Mouse (Mus musculus) heart, postnatal 14 days (tissue): ENCODE results near the gene Slc16a4. TPM values are rescaled to one million over a fixed set of nuclear protein-coding genes. Genes with fewer than 3 reads are reported as not detected.
A peak's percentile ranks its signal among the peaks of the same experiment; 100 is the strongest.
"Not testable (repeated sequence)": the region's sequence is repeated elsewhere in the genome, so short reads cannot be mapped to it uniquely, and the experiment has no call there.

ENCODE experiments used
- DNase-seq, 2 experiments: peaks; one replicate each; pipeline ENCODE4 v3.0.0; 2021 to 2022
- intact Hi-C: fragments of 180-260 bp; cut with DNase I; formaldehyde crosslinking; loops from one replicate; pipeline ENCODE4 v1.15.1; 2025
- total RNA-seq, 2 experiments: library from RNA; stranded (reverse); gene quantifications; 2 replicates each; pipeline ENCODE4 v1.2.3; 2021

Gene Slc16a4
- total RNA-seq, 2 experiments from 2014 or later, result 0.37 to 0.60 TPM

DNA sequence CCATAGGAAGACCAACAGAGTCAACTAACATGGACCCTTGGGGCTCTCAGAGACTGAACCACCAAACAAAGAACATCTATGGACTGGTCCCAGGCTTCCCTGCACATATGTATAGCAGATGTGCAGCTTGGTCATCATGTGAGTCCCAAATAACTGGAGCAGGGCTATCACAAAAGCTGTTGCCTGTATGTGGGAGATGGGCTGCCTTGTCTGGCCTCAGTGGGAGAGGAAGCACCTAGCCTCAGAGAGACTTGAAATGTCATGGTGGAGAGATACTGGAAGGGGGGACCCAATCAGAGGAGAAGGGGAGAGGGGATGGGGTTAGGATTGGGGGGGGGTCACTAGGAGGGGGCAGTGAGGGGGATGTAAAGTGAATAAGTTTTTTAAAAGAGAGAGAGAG lies 3.7 kb upstream of the Slc16a4 start:
- intact Hi-C loops, result no loop called here
- no peak for DNase-seq

DNA sequence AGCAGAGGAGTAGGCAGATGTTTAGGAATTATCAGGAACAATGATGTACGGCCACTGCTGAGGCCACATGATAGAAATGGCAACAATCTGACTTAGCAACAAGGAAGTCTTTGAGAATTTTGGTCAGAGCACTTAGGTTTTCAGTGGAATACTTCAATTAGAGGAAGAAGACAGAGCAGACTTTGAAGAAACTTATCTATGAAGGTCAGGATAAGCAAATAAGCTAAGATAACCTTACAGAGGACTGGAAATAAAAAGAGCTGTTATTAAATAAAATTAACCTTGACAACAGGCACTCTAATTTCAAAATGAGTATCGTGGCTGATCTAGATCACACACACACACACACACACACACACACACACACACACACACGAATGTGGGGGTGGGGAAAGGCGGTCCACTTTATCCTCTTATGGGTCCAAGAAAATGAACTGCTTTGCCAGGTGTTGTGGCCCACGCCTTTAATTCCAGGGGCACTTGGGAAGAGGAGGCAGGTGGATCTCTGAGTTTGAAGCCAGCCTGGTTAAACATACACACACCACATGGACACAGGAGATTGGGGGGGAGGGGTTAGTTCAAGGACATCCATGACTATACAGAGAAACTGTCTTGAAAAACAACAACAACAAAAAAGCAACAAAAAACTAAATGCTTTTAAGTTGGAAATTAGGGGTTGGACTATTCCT lies 4.8 kb downstream of the Slc16a4 start:
- DNase-seq, result no peak
- intact Hi-C loops, result no loop called here

DNA sequence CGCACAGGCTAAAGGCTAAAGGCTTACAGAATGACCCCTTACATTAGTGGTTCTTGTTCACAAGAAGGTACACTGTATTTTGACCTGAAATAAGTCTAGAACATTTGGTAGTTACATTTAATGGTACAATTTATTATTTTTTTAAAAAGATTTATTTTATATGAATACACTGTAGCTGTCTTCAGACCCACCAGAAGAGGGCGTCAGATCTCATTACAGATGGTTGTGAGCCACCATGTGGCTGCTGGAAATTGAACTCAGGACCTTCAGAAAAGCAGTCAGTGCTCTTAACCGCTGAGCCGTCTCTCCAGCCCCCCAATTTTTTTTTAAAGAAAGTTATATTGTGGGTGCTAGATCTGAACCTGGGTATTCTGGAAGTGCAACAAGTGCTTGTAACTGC lies 5.9 kb downstream of the Slc16a4 start:
- DNase-seq, intact Hi-C loops: not testable (repeated sequence)

DNA sequence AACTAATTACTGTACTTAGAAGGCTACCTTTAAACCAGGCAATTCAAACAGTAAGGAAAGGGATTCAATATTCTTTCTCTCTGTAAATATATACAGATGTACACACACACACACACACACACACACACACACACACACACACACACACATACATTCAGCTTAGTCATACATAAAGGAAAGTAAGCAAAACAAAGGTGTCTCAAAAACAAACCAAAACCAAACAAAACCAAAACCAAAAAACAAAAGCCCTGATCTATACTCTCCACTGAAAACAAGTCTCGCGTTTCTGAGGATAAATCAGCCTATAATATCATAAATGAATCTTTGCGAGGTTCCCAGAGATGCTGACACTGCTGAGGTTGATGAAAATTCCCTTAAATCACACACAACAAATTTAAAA lies 26.3 kb downstream of the Slc16a4 start:
- no peak for DNase-seq
- intact Hi-C loops, result no loop called here

DNA sequence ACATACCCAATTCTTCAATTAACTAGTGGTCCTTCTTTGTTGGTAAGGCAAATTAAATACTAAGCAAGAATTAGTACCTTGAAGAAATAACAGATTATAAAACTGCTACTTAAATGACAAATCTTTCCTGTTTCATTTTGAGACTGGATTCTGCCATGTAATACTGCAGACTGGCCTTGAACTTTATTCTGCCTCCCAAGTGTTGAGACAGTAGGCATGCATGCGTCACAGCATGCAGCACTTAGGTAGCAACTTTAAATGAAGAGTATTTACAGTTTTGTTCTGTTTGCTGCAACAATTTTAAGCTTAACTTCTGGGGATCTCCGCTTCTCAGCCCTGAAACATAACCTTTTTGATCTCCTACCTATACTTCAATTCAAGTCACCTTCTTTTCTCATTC lies 30.1 kb downstream of the Slc16a4 start:
- DNase-seq, result no peak
- intact Hi-C loops, result no loop called here

DNA sequence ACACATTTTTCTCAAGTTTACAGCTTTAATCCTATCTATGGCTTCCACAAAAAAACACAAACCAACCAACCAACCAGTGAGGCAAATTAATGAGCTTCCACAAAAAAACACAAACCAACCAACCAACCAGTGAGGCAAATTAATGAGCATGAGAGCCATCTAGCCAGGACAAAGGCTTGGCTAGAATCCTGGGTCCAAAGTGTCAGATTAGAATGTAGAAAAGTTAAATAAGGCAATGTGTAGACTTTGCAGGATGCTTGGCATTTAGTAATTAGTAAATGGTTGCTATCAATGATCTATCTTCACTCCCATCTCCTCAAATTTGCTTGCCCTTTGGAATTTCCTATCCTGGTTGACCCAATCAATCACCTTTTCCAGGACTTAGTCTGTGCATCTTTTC lies 30.7 kb downstream of the Slc16a4 start:
- DNase-seq, result no peak
- intact Hi-C loops, result no loop called here

DNA sequence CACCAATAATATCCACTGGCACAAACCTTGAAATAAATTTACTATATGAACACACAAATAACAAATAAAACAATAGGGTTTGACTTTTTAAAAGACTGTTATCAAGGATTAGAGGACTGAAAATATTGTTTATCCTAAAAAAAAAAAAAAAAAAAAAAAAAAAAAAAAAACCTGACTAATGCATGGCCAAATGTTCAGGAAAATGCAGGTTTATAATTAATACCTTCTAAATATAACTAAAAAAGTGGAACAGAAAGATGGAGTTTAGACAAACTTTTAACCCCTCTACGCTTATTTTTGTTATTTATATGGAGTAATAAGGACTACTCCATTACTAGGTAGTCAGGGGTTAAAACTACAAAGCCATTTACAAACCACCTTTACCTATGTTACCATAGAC lies 35.4 kb downstream of the Slc16a4 start:
- no peak for DNase-seq
- intact Hi-C loops, result no loop called here

DNA sequence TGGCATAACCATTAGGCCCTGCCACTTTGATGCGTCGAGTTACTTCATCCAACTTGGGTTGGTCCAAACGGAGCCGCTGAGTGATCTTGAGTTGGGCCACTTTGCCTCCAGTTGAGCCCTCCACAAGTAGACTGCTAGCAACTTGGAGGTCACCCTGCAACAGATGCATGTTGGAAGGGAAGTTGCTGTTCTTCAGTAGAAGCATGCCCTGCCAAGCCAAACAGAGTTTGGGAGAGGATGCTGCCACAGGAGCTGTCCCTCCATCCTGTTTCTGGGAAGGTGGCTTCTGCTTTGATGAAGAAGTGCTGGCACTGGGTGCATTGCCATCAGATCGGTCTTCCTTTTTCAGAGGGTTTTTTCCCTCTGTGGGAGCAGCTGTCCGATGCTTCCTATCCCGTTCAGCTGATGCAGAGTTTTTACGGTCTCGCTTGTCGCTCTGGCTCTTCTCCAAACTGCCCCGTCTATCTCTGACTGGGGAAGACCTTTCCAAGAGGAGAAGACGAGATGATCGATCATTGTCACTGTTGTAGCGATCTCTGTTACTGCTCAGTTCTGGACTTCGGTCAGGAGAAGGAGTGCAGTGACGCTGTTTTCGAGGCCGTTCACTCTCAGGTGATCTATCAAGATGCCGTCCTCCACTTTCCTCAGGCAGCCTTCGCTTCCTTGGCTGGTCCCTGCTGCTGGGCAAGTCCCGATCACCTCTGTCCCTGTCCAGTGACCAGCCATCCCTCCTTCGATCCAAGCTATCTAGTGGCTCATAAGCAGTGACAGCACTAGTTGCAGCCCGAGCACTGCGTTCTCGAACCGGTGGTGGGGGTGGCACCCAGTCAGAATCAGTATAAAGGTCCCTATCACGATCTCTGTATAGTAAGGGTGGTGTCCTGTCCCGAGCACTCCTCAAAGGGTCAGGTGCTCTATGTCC lies 39.7 kb downstream of the Slc16a4 start:
- intact Hi-C loops, result loop anchor here (2.0 to 5.0 kb wide), 2 partner anchors 52 to 93 kb away; partner anchors contain the start of genes Lamtor5 and Prok1
- DNase-seq, result peak; percentile 5

DNA sequence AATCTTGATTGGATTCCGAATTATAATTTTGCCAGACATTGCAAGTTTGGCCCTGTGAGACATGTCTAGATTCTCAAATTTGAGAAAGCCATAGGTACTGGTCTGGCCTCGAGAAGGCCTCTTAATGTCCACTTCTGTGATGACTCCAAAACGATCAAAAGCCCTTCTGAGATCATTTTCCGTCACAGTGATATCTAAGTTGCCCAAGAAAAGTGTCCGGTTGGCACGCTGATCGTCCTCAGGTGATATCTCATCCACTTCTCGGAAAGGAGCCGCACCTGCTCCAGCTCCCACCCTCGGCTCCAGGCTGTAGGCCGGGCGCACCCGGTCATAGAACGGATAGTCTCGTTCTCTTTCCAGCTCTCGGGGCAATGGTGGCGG lies 40.7 kb downstream of the Slc16a4 start:
- DNase-seq, result no peak
- intact Hi-C loops, result loop anchor here (2.0 to 5.0 kb wide), 2 partner anchors 53 to 94 kb away; partner anchors contain the start of genes Lamtor5 and Prok1

DNA sequence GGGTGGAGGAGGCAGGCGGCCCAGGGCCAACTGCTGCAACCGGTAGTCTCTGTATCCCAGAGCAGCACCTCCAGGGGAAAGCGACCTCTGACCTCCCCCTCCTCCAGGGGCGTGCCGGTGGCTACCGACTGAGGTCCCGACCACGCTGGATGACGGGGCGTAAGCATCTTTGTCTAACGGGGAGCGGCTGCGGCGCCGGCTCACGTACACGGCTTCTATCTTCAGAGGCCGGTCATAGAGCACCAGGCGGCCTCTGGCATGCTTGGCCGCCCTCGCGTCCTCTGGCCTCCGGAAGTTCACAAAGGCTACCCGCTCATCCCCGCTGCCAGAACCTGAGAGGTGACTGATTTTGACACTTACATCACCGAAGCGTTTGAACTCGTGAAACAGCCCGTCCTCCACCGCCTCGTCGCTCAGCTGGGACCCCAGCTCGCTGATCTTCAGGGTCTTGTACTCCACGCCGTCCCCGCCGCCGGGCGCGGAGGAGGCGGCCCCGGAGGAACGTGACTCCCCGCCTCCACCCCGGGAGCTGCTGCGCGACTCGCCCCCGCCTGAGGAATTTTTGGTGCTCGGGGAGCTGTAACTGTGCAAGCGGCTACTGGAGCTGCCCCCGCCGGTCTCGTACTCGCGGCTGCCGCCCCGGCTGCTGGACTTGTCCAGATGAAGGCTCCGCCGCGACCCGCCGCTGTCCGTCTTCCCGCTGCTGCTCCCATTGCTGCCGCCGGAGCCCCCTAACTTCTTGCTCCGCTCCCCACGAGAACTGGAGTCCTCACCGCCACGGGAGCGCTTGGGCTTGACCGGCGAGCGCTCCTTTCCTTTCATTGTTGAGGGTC lies 41.3 kb downstream of the Slc16a4 start:
- peak; percentile 56 to 64 for DNase-seq
- intact Hi-C loops, result loop anchor here (5.0 kb wide), 1 partner anchor 95 kb away; the partner anchor contains the start of gene Prok1

DNA sequence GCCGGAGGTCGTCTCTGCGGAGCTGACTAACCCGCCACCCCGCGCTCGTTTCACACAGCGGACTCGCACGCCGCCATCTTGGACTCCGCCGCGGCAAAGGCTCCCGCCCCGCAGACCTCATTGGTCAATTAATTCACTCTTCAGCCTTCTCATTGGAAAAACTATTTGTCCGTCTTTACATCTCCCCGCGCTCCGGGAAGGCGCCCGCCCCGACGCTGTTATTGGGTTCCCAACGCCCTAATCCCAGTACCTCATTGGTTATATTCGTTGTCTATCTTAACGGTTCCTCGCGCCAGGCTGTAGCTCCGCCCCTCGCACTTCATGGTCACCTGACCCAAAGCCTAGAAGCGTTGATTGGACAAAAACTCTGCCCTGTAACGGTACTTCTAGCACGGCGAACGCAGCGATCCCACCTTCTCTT lies 41.9 kb downstream of the Slc16a4 start:
- intact Hi-C loops, result loop anchor here (5.0 kb wide), 1 partner anchor 96 kb away; the partner anchor contains the start of gene Prok1

DNA sequence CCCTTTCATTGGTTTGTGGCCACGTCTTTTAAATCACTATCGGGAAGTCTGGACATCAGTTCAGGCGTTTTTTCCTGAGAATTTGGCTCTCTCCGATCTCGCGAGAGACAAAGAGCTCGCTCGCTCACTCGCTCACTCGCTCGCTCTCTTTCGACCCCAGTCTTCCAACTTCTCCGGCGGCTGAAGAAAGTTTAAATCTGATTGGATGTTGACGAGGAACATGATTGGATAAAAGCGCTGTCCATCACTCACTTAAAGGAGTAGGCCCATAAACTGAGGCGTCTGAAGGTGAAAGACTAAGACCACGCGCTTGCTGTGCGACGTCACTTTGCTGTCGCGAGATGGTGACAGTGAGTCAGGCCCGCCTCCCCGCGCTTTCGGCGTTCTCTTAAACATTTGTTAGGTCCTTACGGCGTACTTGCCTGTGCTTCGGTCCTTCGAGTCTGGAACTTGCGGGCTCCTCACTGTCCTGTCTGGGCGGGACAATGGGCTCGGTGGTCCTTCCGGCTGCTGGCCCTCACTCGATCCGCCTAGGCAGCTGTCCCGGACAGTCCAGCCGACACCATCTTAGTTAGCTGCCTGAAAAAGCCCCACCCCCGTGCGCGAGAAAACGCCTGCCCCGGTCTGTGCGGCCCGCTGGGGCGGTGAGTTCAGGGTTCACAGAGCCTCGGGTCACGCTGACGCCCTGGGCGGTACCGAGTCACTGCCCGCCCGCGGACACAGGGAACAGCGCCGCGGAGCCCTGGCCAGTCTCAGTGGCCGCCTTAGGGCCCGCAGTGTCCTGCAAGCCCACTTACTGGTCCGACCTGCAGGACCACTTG lies 42.6 kb downstream of the Slc16a4 start, which contains the start of gene Rbm15:
TSS of gene Rbm15 (minus strand) at position 293 of the 821 bp plus-strand sequence.
- peak; percentile 93 to 94 for DNase-seq
- intact Hi-C loops, result loop anchor here (5.0 kb wide), 1 partner anchor 96 kb away; the partner anchor contains the start of gene Prok1

More for the DNA sequence above, 41.9 kb downstream of the Slc16a4 start:
- DNase-seq, result peak; percentile 93

DNA sequence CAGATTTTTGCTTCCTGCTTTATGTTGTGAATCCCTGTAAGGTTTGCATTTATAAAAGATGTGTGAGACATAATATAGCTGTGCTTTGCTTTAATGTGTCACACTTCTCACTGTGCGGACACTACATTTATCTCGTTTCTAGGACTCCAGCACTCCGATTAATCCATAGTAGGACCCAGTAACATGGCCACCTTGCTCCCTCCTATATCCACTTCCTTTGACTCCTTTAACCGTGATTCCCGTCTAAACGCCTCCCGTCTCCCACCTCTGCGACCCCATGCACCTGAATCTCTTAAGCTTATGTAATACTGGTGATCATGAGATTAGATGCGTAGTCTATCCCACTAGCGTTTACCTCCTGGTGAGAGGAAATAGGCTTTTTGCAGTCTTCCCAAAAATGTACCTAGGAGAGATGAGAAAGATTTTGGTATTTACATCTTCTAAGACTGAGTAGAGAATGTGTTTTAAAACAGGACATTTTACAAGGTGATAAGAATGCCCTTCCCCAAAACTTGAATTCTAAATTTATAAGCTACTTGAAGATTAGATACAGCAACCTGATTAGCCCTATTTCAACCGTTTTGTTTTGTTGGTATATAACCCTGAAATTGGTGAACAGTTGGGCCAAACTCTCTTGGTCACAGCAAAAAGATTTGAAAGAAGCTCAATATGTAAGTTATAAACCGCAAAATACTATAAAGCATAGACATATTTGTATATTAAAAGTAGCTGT lies 43.3 kb downstream of the Slc16a4 start:
- no peak for DNase-seq
- intact Hi-C loops, result loop anchor here (5.0 kb wide), 1 partner anchor 97 kb away; the partner anchor contains the start of gene Prok1

DNA sequence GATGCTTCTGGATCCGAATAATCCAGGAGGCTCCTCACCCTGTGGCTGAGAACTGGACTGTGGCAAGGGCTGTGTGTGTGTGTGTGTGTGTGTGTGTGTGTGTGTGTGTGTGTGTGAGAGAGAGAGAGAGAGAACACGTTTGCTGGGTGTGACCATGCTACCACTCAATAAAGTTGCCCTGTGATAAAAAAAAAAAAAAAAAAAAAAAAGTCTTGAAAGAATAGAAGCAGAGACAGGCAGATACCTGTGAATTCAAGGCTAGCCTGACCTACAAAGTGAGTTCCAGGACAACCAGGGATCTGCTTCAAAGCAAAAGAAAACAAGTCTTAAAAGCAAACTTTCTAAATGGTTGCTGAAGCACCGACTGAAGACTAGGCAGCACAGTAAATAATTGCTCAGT lies 52.9 kb downstream of the Slc16a4 start:
- intact Hi-C loops, result no loop called here
- DNase-seq, result no peak

DNA sequence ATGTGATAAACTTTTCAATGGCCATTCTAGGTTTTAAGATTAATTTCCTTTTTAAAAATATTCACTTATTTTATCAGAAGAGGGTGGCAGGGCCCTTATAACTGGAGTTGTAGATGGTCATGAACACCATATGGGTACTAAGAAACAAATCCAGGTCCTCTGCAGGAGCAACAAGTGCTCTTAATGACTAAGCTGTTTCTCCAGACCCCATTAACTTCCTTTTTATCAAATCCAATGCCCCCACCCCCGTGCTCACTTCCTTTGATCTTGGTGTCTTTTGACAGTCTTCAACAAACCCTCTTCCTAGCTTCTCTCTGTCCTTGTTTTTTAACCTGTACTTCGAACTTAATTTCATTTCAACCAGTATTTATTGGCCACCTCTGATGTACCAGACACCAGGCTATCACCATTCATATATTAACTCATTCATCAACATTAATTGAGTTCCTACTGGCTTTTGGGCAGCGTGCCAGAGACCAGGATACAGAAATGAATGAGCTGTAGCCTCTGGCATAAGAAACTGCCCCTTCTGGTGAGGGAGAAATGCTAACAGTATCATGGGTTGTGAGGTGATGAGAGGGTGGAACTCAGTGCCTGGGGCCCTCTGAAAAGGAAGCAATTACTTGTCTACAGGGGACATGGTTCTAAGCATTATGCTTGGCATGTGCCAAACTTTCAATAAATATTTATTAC lies 54.1 kb downstream of the Slc16a4 start:
- DNase-seq, result no peak
- intact Hi-C loops, result no loop called here

DNA sequence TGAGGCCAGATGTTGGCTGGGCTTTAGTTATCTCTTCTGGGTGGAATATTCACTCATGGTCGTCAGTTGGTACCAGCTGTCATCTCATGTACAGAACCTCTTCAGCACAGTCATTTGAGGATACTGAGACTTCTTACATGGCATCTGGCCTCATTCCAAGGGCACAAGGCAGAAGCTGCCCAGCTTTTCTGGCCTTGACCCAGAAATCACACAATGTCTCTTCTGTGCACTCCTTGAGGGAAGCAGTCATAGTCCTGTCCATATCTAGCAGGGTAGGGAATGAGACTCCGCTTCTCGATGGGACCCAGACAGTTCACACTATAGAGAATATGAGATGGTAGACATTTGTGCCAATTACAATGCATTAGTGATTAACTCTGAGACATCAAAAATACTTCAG lies 58.0 kb downstream of the Slc16a4 start:
- DNase-seq, result peak in 1 of 2 experiments; percentile 14
- intact Hi-C loops, result no loop called here

DNA sequence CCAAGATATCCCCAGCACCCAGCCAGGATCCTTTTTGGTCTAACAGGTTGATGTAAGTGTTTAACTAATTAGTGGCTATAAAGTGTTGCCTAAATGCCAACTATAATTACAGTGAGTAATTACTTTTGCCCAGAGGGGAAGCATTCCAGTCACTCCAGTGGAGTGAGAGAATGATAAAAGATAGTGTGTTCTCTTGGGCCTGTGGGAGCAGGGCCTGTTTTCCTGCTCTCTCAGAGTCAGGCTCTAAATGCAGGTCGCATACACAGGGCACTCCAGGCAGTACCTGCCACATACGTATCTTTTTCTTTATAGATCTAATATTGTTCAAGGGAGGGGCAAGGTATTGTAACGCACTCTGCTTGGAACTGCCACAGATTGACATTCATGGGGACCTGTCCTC lies 60.7 kb downstream of the Slc16a4 start:
- intact Hi-C loops, result no loop called here
- DNase-seq, result no peak
